Mouse (Mus musculus) cerebellum, adult 9-10 months (tissue): ENCODE results near the gene Zfp978.
"Not testable (repeated sequence)": the region's sequence is repeated elsewhere in the genome, so short reads cannot be mapped to it uniquely, and the experiment has no call there.

Experiments used
- DNase-seq: peaks from one replicate; pipeline ENCODE4 v3.0.0; 2022

Zfp978 gene

GRCm38 (mm10) chr4:147351376-147351980 is 9.6 kb upstream of the Zfp978 start:
- not testable (repeated sequence) for DNase-seq

- not testable (repeated sequence) for DNase-seq
These were observed 7.5 kb upstream of the Zfp978 start for GRCm38 (mm10) chr4:147353626-147354025.

- not testable (repeated sequence) for DNase-seq
These were observed 5.1 kb upstream of the Zfp978 start for GRCm38 (mm10) chr4:147356042-147356441.

- DNase-seq = not testable (repeated sequence)
These were observed 3.9 kb upstream of the Zfp978 start for GRCm38 (mm10) chr4:147357195-147357594.

- not testable (repeated sequence) for DNase-seq
These were observed 769 bp downstream of the Zfp978 start for GRCm38 (mm10) chr4:147361872-147362271.

- not testable (repeated sequence) for DNase-seq
These were observed 8.5 kb downstream of the Zfp978 start for GRCm38 (mm10) chr4:147369564-147369963.

GRCm38 (mm10) chr4:147383199-147383598 is 22.1 kb downstream of the Zfp978 start:
- DNase-seq = not testable (repeated sequence)

GRCm38 (mm10) chr4:147397201-147397600 is 36.1 kb downstream of the Zfp978 start:
- not testable (repeated sequence) for DNase-seq

- not testable (repeated sequence) for DNase-seq
These were observed 37.0 kb downstream of the Zfp978 start for GRCm38 (mm10) chr4:147397934-147398682.

GRCm38 (mm10) chr4:147398741-147399140 is 37.6 kb downstream of the Zfp978 start:
- not testable (repeated sequence) for DNase-seq

GRCm38 (mm10) chr4:147399505-147399904 is 38.4 kb downstream of the Zfp978 start:
- not testable (repeated sequence) for DNase-seq

GRCm38 (mm10) chr4:147400031-147400847 is 39.1 kb downstream of the Zfp978 start:
- DNase-seq = not testable (repeated sequence)

- not testable (repeated sequence) for DNase-seq
These were observed 40.0 kb downstream of the Zfp978 start for GRCm38 (mm10) chr4:147400848-147401715.

GRCm38 (mm10) chr4:147401736-147402506 is 40.8 kb downstream of the Zfp978 start:
- DNase-seq = not testable (repeated sequence)

- DNase-seq = not testable (repeated sequence)
These were observed 41.4 kb downstream of the Zfp978 start for GRCm38 (mm10) chr4:147402507-147402890.

- not testable (repeated sequence) for DNase-seq
These were observed 42.4 kb downstream of the Zfp978 start for GRCm38 (mm10) chr4:147403509-147403908.

- DNase-seq = not testable (repeated sequence)
These were observed 43.1 kb downstream of the Zfp978 start for GRCm38 (mm10) chr4:147403931-147404913.

GRCm38 (mm10) chr4:147406735-147407462 is 45.8 kb downstream of the Zfp978 start:
- no peak for DNase-seq

GRCm38 (mm10) chr4:147407463-147407822 is 46.3 kb downstream of the Zfp978 start:
- no peak for DNase-seq
